Mouse (Mus musculus) cerebellum, adult 2 months (tissue): ENCODE data around the gene Tlr4. TPM values are rescaled to one million over a fixed set of nuclear protein-coding genes. Genes with fewer than 3 reads are reported as not detected.

Source experiments
- DNase-seq, 2 experiments: peaks; one replicate each; pipeline ENCODE4 v3.0.0; 2021
- H3K27ac ChIP-seq: fragments of 200-500 bp; 2 replicates; pipeline ENCODE4 v1.5.1; 2012; ENCODE audit warnings: low read length, control low read depth, inconsistent platforms; ENCODE audit not compliant: insufficient read depth
- H3K27me3 ChIP-seq: fragments of 200-500 bp; 2 replicates; pipeline ENCODE4 v1.6.1; 2012; ENCODE audit warnings: inconsistent platforms, mild to moderate bottlenecking, low read length, moderate library complexity; ENCODE audit not compliant: control insufficient read depth, insufficient read depth
- H3K4me1 ChIP-seq: fragments of 200-500 bp; 2 replicates; pipeline ENCODE4 v1.6.1; 2011; ENCODE audit warnings: low read length; ENCODE audit not compliant: control insufficient read depth, insufficient read depth
- H3K4me3 ChIP-seq: fragments of 200-500 bp; replicated peaks from 2 replicates; pipeline ENCODE3; 2011; ENCODE audit warnings: mild to moderate bottlenecking, low read depth, low read length, control low read depth; ENCODE audit not compliant: insufficient read depth
- CTCF ChIP-seq: fragments of 200-500 bp; IDR thresholded peaks from 2 replicates; pipeline ENCODE4 v1.5.1; 2011; ENCODE audit warnings: low read depth, mild to moderate bottlenecking, control low read depth, low read length, moderate library complexity, borderline replicate concordance; ENCODE audit not compliant: insufficient read depth
- POLR2A ChIP-seq: fragments of 200-500 bp; IDR thresholded peaks from 2 replicates; pipeline ENCODE4 v1.6.1; 2011; ENCODE audit warnings: low read length, control low read depth, borderline replicate concordance; ENCODE audit not compliant: insufficient read depth
- WGBS: fragments of 180-500 bp; shearing (Covaris S2); methylation state at CpG from one replicate; pipeline ENCODE4 v1.1.7; 2018; 5-methylcytosine and 5-hydroxymethylcytosine counted together
- polyA plus RNA-seq: library from polyadenylated mRNA; depleted of rRNA; stranded (reverse); fragments of >200 nt; gene quantifications from 2 replicates; pipeline ENCODE4 v1.2.3, GENCODE M21; 2012; rRNA removed

The Tlr4 gene
- polyA plus RNA-seq = 0.36 and 0.46 TPM in 2 replicates

DNA sequence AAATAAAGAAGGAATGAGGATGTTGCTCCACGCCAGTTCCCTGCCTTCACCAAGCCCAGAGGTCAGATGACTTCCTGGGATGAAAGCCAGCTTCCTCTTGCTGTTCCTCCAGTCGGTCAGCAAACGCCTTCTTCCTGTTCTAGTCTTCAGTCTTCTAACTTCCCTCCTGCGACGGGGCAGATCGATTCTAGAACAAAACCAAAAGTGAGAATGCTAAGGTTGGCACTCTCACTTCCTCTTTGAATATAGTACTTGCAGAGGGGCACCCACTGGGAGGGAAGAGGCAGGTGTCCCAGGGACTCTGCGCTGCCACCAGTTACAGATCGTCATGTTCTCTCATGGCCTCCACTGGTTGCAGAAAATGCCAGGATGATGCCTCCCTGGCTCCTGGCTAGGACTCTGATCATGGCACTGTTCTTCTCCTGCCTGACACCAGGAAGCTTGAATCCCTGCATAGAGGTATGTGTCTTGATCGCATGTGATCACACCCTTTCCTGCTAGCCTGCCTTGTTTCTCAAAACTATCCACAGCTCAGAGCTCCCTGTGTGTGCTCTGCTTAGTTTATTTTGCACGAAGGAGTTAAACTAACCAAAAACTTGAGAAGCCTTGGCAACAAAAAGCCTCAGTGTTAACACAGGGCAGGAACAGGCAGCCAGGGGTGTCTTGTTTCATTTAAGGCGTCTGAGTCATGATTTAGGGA, at the start of gene Tlr4:
Tlr4 (plus strand) TSS at position 122 of the 700 bp plus-strand sequence.
- Histone ChIP-seq H3K4me1 (no peaks in the 10 kb centered on the region), H3K27me3 (no peaks in the 10 kb centered on the region), H3K4me3 (no peak within 1 kb of the TSS), H3K27ac (no peak within 1 kb of the TSS)
- 55% methylated on average over 11 of the region's 11 CpGs for WGBS
- TF ChIP-seq POLR2A (no peak), CTCF (no peak)
- peak; percentile 32 to 54 for DNase-seq

DNA sequence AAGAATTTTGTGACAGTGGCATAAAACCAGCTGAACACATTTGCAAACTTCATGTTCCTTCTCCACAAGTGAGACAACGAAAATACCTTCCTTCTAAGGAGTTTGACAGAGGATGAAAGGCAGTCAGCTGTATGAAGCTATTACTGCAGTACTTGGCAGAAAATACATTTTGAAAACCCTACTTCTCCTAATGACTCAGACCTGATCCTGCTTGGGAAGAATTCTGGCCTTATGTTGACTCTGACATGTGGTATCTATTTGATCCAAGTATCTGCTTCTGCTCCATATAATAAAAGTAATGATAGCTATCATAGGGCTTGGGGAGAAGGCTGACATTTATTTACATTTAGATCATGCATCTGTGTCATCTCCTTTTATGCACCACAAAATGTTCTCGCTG, 33.1 kb upstream of the Tlr4 start:
- H3K27me3 ChIP-seq = no peaks in the 10 kb centered on the region
- H3K27ac ChIP-seq = no peak overlapping the region
- WGBS = 74% methylated on average over 2 of the region's 2 CpGs
- DNase-seq = no peak
- TF ChIP-seq POLR2A (no peak), CTCF (no peak)
- no peaks in the 10 kb centered on the region for H3K4me1 ChIP-seq
- H3K4me3 ChIP-seq = no peak overlapping the region

DNA sequence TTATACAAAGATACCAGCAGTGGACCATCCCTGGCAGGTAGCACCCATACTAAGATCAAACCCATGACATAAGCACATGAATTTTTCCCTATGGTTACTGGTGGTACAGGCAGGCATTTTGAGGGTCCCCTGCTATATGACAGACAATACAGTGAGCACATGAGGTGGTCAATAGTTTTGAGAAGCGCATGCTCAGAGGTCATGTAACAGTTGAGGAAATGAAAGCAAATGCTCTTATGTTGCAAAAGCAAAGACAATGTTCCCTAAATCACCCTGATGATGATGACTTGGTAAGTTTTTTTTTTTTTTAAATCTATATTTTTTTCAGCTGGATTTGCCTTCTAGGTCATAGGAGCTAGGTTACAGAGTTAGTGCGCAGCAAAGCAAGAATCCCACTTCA, 30.7 kb upstream of the Tlr4 start:
- no peak overlapping the region for H3K27ac ChIP-seq
- no peaks in the 10 kb centered on the region for H3K4me1 ChIP-seq
- H3K27me3 ChIP-seq = no peaks in the 10 kb centered on the region
- H3K4me3 ChIP-seq = no peak overlapping the region
- TF ChIP-seq CTCF = no peak
- no peak for TF ChIP-seq POLR2A
- 98% methylated on average over 2 of the region's 2 CpGs for WGBS
- no peak for DNase-seq

DNA sequence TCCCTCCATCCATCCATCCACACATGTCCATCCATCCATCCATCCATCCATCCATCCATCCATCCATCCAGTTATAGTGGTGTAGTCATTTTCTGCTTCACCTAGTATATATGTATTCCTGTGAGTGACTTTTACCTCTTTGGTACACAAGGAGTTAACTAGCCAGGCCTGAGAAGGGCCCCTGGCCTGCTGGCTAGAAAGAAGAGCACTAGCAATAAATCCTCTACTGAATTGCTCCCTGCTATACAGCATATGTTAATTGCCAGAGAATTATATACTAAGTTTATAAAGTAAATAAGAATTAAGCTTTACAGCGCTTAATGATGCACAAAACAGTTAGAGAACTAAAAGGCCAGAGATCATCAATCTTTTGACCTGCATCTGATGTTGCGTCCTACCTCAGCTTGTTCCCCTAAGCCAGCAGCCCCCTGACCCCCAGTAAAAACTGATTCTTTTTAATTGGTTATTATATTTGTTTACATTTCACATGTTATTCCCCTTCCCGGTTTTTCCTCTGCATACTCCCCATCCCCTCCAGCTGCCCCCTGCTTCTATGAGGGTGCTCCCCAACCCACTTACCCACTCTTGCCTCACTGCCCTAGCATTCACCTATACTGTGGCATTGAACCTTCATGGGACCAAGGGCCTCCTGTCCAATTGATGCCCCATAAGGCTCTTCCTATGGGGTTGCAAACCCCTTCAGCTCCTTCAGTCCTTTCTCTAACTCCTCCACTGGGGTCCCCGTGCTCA, 22.7 kb upstream of the Tlr4 start:
- Histone ChIP-seq H3K27ac (no peak overlapping the region), H3K4me3 (no peak overlapping the region), H3K4me1 (no peaks in the 10 kb centered on the region), H3K27me3 (no peaks in the 10 kb centered on the region)
- no peak for DNase-seq
- TF ChIP-seq CTCF (no peak), POLR2A (no peak)
- WGBS = 90% methylated on average over 4 of the region's 4 CpGs

DNA sequence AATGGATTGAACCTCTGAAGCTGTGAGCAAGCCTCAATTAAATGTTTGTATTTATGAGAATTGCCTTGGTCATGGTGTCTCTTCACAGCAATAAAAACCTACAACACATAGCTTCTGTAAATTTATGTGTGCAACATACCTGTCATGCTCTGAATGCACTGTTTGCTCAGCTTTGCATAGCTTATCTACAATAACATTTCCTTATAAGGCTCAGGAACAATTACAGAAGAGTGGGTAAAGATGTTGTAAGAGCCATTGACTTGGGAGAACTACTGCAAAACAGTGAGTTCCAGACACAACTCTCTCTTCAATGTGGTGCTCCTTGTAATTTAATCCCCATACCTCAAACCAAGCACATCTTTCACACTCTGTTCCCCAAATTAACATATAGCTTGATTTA, 21.6 kb upstream of the Tlr4 start:
- no peaks in the 10 kb centered on the region for H3K4me1 ChIP-seq
- no peak for DNase-seq
- TF ChIP-seq POLR2A (no peak), CTCF (no peak)
- H3K27me3 ChIP-seq = no peaks in the 10 kb centered on the region
- no peak overlapping the region for H3K27ac ChIP-seq
- H3K4me3 ChIP-seq = no peak overlapping the region

DNA sequence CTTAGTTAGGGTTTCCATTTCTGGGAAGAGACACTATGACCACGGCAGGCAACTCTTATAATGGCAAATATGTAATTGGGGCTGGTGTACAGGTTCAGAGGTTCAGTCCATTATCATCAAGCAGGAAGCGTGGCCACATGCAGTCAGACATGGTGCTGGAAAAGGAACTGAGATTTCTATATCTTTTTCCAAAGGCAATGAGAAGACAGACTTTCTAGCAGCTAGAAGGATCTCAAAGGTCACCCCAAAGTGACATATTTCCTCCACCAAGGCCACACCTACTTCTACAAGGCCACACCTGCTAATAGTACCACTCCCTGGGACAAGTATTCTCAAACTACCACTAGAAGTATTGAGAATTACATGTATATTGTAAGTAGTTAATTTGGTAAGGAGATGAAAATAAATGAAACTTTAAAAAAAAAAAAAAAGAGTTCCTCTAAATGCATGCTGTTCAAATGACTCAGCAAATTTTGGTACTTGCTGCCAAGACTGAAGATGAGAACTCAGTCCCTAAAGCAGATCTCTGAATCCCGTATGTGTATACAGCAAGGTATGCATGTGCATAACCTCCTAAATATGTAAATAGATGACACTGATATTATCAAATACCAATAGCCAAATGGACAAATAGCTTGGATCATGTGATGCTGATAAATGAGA, 10.9 kb upstream of the Tlr4 start:
- no peak for DNase-seq
- Histone ChIP-seq H3K27me3 (no peaks in the 10 kb centered on the region), H3K27ac (no peak overlapping the region), H3K4me3 (no peak overlapping the region), H3K4me1 (no peaks in the 10 kb centered on the region)
- 88% methylated on average over 3 of the region's 3 CpGs for WGBS
- TF ChIP-seq POLR2A (no peak), CTCF (no peak)

DNA sequence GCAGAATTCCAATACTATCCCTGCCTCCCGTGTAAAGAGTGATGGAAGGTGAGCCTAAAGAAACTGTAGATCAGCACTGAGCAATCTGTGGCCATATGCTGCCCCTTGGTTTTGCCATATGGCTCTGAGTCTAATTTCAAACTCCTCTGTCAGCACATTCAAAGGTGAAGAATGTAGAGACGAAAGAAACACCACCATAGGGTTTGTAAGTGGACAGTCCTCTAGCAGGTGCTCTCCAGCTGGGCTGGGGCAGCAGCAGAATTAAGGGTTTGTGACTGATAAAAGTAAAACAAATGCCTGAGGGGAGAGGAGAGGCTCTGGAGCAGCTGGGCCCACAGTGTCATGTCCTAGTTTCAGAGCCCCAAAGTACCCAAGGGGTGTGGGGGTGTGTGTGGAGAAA, 6.2 kb upstream of the Tlr4 start:
- H3K4me3 ChIP-seq = no peak overlapping the region
- TF ChIP-seq POLR2A (no peak), CTCF (no peak)
- H3K27me3 ChIP-seq = no peaks in the 10 kb centered on the region
- 15% methylated on average over 2 of the region's 2 CpGs for WGBS
- peak; percentile 65 to 84 for DNase-seq
- H3K4me1 ChIP-seq = peaks cover 4% of the 10 kb centered on the region; the same call in 1 of the 2 replicates
- no peak overlapping the region for H3K27ac ChIP-seq

DNA sequence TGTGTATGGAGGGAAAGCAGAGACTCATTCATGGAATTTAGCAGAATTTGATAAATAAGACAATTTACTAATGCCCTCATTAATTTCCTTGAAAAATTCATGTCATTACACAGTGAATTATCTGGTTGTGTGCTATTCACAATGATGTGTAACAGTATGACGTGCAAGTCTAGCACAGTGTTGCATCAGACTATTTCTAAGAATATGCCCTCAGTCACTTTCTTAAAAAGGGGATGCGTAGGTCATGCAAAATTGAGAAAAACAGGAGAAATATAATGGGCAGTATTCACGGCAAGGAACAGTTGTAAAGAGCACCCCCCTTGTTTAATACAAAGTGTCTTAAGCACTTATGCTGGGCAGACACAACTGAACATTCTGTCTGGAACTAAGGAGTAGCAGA, 5.6 kb upstream of the Tlr4 start:
- TF ChIP-seq POLR2A = no peak
- TF ChIP-seq CTCF = no peak
- 90% methylated on average over 3 of the region's 3 CpGs for WGBS

More for the DNA sequence above, 5.6 kb upstream of the Tlr4 start:
- Histone ChIP-seq H3K4me3 (no peak overlapping the region), H3K27ac (no peak overlapping the region), H3K4me1 (peaks cover 4% of the 10 kb centered on the region; the same call in 1 of the 2 replicates), H3K27me3 (no peaks in the 10 kb centered on the region)
- no peak for DNase-seq
